Mouse (Mus musculus) G1E (cell line): Measurements from ENCODE around the gene Fam216a.

Source experiments
- CTCF ChIP-seq: IDR thresholded peaks from 2 replicates; pipeline ENCODE4 v1.5.1; 2012; ENCODE audit warnings: low read depth, low read length, inconsistent platforms, mixed read lengths
- GATA1 ChIP-seq: IDR thresholded peaks from 2 replicates; pipeline ENCODE4 v1.6.1; 2012; ENCODE audit warnings: borderline replicate concordance, low read length, inconsistent platforms, mixed read lengths
- GATA2 ChIP-seq: IDR thresholded peaks from 2 replicates; pipeline ENCODE4 v1.6.1; 2012; ENCODE audit warnings: low read depth, low read length, inconsistent platforms, borderline replicate concordance
- POLR2AphosphoS5 ChIP-seq: IDR thresholded peaks from 2 replicates; pipeline ENCODE4 v1.6.1; 2012; ENCODE audit warnings: low read depth, low read length, inconsistent platforms; ENCODE audit not compliant: insufficient replicate concordance

DNA sequence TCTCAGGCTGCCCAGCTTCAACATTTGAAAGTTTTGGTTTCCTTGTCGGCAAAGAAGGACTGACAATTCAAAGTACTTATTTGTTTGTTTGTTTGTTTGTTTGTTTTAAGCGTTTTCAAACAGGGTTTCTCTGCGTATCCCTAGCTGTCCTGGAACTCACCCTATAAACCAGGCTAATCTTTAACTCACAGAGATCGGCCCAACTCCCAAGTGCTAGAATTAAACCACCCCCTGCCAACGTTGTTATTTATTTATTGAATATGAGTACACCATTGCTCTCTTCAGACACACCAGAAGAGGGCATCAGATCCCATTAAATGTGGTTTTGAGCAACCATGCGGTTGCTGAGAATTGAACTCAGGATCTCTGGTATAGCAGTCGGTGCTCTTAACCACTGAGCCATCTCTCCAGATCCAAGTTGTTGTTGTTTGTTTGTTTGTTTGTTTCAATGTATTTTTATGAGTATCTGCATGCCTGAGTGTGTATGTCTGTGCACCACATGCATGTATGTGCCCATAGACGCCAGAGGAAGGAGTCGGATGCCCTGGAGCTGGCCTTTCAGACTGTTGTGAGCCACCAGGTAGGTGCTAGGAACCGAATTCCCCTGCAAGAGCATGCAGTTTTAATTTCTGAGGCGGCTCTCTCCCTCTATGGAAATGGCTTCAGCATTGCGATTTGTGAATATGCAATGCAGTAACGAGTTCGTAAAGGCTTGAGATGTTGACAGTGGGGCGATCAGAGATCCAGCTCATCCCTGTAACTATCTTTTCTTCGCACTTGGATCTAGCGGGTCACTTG lies 49.3 kb upstream of the Fam216a start, which contains the start of gene Anapc7:
- TF ChIP-seq CTCF: no peak
- TF ChIP-seq GATA1: no peak
- no peak for TF ChIP-seq POLR2AphosphoS5
- TF ChIP-seq GATA2: no peak
